Mouse (Mus musculus) mature B cell (primary cell): ENCODE measurements around the gene Actb.

Experiments used
- in situ Hi-C: fragments of 300-500 bp; cut with MboI; formaldehyde crosslinking; loops from 2 replicates; pipeline ENCODE4 v1.14.3; 2019

Gene Actb

GRCm38 (mm10) chr5:142906532-142907047 is at the start of gene Actb:
Actb (minus strand) TSS chr5:142906754.
- in situ Hi-C loops = no loop called here

- in situ Hi-C loops = no loop called here
Observed at GRCm38 (mm10) chr5:142953641-142954040, 47.1 kb upstream of the Actb start.

- in situ Hi-C loops = no loop called here
Observed at GRCm38 (mm10) chr5:142950405-142950804, 43.9 kb upstream of the Actb start.

- in situ Hi-C loops = no loop called here
Observed at GRCm38 (mm10) chr5:142949580-142949979, 43.0 kb upstream of the Actb start.

- in situ Hi-C loops = no loop called here
Observed at GRCm38 (mm10) chr5:142947460-142947859, 40.9 kb upstream of the Actb start.

GRCm38 (mm10) chr5:142944979-142945682 is 38.6 kb upstream of the Actb start:
- in situ Hi-C loops = no loop called here

- in situ Hi-C loops = no loop called here
Observed at GRCm38 (mm10) chr5:142940393-142940792, 33.8 kb upstream of the Actb start.

- in situ Hi-C loops = loop anchor here (5.0 kb wide), 1 partner anchor 99 kb away; no protein-coding TSS in a partner anchor
Observed at GRCm38 (mm10) chr5:142937956-142938727, 31.6 kb upstream of the Actb start.

- in situ Hi-C loops = loop anchor here (5.0 kb wide), 1 partner anchor 101 kb away; no protein-coding TSS in a partner anchor
Observed at GRCm38 (mm10) chr5:142936336-142936719, 29.8 kb upstream of the Actb start.

GRCm38 (mm10) chr5:142935642-142936335 is 29.2 kb upstream of the Actb start:
- in situ Hi-C loops = loop anchor here (5.0 kb wide), 1 partner anchor 102 kb away; no protein-coding TSS in a partner anchor

GRCm38 (mm10) chr5:142932731-142933130 is 26.2 kb upstream of the Actb start:
- in situ Hi-C loops = no loop called here

- in situ Hi-C loops = no loop called here
Observed at GRCm38 (mm10) chr5:142932084-142932685, 25.6 kb upstream of the Actb start.

GRCm38 (mm10) chr5:142931241-142931745 is 24.7 kb upstream of the Actb start:
- in situ Hi-C loops = no loop called here

- in situ Hi-C loops = no loop called here
Observed at GRCm38 (mm10) chr5:142929400-142929752, 22.8 kb upstream of the Actb start.

- in situ Hi-C loops = no loop called here
Observed at GRCm38 (mm10) chr5:142928749-142929399, 22.3 kb upstream of the Actb start.

- in situ Hi-C loops = no loop called here
Observed at GRCm38 (mm10) chr5:142927341-142927930, 20.9 kb upstream of the Actb start.

GRCm38 (mm10) chr5:142926940-142927228 is 20.3 kb upstream of the Actb start:
- in situ Hi-C loops = no loop called here

- in situ Hi-C loops = no loop called here
Observed at GRCm38 (mm10) chr5:142926204-142926939, 19.8 kb upstream of the Actb start.

GRCm38 (mm10) chr5:142924336-142924959 is 17.9 kb upstream of the Actb start:
- in situ Hi-C loops = no loop called here

- in situ Hi-C loops = no loop called here
Observed at GRCm38 (mm10) chr5:142923781-142924180, 17.2 kb upstream of the Actb start.
